Mouse (Mus musculus) layer of hippocampus, adult 18-20 months (tissue): Measurements from ENCODE around the gene Cfdp1. TPM values are rescaled to one million over a fixed set of nuclear protein-coding genes. Genes with fewer than 3 reads are reported as not detected.
A peak's percentile ranks its signal among the peaks of the same experiment; 100 is the strongest.

Experiments
- DNase-seq, 2 experiments: peaks; one replicate each; pipeline ENCODE4 v3.0.0; 2022; ENCODE audit warnings: low spot score in 2 of 2
- total RNA-seq, 2 experiments: library from RNA; stranded (reverse); gene quantifications; 2 replicates each; pipeline ENCODE4 v1.2.3; 2021

The Cfdp1 gene
- total RNA-seq, 2 experiments from 2014 or later = 79.3 to 82.7 TPM

DNA sequence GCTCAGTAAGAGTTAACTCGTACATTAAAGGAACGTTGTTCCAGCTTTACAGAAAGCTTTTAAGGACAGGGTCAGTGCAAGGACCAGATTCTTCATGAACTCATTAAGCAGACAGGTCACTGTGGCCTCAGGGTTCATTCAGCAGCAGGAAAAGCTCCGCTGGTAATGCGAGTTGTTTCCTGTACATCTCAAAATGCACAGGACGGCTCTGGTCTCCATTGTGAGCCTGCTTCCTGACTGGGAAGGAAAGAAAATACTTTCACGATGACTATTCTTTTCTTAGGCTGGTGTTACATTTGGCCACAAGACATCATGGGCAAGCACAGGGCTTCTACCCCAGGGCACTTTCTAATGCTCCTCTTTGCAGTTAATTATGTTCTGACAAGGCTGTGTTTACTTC lies 52.6 kb downstream of the Cfdp1 start:
- no peak for DNase-seq

DNA sequence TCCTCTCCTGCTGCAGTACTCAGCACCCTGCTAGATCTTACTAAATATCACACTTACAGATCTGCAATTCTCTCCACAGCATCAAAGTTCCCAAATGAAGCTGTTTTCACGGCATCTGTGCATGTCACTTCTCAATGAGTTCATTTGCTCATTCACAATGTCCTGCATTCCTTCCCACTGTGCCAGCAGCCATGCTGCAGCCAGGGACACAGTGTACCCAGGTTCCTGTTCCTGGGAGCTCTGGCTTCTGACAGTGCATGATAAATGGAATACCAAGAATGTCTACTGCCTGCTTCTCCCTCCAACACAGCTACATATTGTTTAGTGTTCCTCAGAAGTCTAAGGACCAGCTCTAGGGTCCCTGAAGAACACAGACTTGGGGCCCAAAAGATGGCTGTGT lies 57.6 kb downstream of the Cfdp1 start:
- DNase-seq = peak in 1 of 2 experiments; percentile 45

DNA sequence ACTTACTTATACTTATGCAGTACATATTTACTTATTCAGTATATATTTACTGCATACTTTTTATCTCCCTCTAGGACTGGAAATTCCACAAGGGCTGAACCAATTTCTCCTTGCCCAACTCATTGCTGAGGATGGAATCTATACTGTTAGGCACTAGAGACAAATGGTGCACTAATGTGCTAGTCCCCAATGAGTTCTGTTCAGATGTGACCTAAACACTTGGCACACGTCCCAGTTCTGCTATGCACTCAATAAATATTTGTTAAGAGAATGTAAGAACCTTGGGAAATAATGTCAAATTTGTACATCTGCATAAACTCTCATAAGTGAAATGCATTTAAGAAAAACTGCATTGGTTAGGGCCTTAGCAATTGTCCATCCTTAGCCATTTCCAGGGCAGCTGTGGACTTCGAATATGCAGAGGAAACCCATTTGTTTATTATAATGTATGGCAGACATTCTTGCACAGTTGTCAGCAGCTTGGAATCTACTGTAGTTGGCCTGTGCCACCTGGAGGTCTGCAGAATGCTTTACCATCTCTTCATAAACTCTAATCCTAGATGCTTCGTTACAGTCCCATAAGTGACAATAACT lies 60.7 kb downstream of the Cfdp1 start:
- DNase-seq = no peak

DNA sequence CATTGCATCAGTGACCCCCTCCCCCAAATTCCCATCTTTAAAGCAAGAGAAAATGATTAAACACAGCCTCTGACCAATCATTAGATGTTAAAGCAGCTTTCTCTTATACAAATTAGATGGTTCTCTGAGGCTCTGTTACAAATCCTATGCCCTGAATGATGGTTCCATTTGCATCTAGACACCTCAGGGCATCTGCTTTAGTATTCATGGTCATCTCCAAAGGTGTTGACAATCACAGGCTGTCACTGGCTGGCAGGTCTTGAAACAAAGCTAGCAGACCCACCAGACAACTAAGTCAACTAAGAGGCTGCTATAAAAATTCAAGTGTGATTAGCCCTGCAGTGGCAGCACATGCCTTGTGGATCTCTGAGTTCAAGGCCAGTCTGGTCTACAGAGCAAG lies 64.5 kb downstream of the Cfdp1 start:
- DNase-seq = no peak

DNA sequence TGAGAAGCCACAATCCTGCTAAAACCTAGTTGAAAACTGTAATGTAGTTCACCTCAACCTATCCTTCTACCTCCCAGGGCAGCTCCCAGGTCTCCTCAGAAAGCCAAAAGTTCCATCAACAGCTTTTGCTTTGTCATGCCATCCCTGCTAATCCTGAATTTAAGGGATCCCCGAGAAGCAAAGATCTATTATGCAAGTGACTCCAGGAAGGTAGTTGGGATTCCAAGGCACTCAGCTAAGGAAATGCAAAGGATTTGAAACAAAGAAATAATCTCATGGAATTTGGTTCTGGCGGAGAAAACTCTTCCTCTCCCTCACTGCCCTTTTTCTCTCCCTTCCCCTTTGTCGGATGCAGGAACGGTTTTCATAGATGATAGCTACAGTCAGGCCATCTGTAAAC lies 64.9 kb downstream of the Cfdp1 start:
- DNase-seq = no peak

DNA sequence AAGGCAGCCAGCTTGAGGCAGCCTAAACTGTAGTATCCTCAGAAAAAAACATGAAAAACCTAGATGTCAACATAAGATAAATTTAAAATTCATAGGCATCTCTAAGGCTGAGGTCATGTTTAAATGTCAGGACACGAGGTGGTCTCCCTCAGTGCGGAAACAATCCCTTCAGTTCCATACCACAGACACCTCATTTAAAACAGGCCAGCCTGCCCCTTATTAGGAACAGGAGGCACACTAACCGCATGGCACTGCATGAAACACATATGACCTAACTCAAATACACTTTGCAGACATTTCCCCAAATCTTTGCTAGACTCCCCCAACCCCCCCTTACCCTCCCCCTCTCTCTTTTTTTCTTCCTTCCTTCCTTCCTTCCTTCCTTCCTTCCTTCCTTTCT lies 65.6 kb downstream of the Cfdp1 start:
- no peak for DNase-seq

DNA sequence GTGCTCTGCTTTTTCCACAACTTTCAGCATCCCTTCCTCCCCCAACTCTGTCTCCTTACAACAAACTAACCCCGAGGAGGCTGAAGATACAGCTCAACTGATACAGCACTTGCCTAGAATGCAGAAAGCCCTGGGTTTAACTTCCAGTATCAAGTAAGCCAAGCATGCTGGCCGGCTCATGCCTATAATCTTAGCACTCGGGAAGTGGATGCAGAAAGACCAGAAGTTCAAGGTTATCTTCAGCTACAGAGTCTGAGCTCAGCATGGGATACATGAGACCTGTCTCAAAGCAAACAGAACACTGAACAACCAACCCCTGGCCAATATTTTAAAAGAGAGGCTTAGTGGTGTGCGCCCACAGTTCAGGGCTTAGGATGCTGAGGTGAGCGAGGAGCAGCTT lies 66.0 kb downstream of the Cfdp1 start:
- no peak for DNase-seq

DNA sequence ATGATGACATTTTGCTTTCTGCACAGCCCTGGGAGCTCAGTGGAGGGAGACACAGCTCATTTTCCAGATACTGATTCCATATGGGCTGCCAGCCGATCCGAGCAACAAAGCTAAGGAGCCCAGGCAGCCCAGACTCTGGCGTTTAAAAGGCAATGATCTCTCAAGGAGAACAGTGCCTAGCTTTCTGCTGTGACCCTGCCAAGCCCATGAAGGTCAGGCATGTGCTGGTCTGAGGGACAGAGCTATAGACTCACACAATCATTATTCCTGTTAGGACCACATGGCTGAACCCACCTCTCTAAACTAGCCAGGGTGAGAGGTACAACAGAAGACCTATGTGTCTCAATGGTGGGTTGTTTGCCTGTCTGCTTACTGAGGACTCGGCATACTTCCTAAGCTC lies 66.4 kb downstream of the Cfdp1 start:
- peak; percentile 14 to 45 for DNase-seq

DNA sequence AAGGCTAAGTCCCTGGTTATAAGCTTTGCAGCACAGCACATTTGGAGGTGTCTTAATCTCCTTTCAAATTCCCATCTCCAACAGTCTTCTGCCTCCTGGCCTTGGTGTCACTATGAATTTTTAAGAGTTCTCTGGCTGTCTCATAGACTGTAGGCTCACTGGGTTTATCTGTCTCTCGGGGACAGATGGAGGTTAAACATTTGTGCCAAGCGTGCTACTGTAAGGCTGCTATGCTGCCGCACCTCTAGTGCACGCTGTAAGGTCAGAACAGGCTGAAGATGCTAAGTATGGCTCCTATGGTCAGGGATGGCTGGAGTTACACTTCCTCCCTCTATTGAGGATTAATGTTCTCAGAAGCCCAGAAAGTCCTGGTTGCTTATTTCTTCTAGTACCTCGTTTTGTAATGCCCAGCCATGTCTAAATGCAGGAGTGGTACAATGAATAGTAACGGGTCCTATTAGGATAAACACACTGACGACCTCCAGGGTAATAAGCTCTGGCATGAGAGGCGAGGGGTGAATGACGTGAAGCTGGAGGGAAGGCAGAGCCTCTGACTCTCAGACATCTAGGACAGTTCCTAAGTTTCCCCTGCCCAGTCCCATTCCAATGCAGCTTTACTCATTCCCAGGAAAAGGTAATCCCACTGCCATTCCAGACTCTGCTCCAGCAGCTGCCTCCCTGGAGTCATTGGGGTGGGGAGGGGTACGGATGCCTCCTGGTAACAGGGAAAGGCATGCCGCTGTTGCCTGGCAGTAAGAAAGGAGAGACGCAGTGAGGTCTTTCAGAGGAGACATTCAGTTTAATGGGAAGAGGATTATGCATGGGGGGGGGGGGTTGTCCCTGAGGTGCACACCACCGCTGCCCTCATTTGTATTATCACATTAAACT lies 67.1 kb downstream of the Cfdp1 start:
- no peak for DNase-seq

DNA sequence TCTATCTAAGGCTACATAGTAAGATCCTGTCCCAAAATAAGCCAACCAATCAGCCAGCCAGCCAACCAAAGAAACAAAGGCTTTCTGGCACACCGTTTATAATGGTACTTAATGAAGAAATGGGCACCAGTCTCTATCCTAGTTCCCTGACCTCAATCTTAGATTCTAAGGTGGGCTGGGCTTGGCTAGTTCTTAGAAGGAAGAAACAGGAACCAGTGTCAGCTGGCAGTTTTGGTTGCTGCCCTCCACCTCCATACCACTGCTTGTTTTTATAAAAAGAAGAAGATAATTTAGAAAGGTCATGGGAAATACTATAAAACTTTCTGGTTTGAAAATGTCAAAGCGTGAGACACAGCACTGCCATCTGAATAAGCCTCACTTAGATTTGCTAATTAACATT lies 68.0 kb downstream of the Cfdp1 start:
- no peak for DNase-seq

DNA sequence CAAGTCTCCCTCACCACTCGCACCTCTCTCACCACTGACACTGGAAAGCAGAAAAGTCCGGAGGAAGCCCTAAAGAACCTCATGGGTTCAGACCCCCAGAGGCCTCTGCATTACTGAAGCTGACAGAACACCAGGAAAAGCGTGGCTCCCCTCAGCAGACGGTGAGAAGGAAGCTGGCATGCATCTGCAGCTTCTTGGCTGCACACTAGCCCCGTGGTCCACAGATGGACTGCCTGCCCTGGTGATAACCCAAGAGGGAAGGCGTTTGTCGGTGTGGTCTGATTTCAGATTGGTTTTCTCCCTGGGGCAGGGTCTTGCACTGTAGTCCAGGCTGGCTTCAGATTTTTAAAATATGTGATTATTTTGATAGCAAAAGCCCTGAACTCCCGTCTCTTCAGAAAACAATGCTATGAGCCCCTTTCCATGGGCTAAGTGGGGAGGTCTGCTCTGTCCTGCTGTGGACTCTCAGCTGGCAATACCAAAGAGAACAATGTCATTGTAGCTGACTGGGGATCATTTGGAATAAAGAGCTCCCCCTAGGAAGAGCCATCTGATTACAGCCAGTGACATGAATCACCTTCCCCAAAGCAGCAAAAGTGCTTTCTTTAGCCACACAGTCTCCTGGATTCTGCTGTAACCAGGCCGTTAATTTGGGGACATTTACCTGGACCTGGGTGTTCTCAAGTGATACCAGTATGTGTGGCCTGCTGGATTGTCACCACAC lies 71.3 kb downstream of the Cfdp1 start:
- no peak for DNase-seq

DNA sequence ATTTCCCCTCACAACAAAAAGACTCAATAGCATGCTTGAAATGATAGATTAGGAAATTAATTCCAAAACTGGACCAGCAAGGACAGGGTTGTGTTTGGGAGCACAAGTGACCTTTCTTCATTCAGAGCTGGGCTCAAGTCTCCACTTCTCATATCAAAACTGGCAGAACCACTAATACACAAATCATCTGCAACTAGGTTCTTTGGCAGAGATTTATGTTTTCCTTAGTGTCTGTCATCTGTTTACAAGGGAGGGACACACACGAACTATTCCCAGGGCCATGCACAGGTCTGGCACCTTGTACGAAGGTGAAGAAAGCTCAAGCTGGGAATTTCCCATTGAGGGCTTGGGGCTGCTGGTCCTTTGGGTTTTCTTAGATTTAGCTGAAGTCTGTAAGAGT lies 71.9 kb downstream of the Cfdp1 start:
- no peak for DNase-seq

DNA sequence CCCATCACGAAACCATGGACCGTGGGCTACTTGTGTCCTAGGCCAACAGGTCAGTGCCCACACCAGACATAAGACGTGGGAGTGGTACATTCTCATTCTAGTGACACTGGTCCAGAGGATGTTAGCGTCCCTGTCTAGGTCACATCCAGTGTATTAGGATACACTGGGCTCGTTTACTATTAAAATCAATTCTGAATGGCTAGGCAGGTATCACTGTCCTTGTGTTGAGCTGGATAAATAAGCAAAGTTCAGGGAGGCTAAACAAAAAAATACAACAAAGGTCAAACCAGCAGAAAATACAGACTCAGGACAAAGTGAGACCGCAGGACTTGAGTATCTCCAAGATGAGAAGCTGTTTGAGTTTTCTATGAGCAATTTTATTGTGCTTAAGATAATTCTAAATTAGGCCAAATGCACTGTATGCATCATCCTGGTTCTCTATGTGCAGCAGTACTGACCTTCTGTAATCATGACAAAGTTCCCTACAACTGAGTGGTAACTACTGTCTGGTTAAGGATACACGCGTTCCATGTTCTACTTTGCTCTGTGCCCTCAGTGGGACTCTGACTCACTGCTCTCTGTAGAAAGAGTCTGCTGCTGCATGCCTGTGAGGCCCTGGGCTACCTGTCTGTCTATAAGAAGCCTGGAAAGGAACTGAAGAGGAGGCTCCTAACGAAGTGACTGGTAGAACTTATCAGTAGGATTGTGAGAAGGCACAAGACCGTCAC lies 73.2 kb downstream of the Cfdp1 start:
- no peak for DNase-seq

DNA sequence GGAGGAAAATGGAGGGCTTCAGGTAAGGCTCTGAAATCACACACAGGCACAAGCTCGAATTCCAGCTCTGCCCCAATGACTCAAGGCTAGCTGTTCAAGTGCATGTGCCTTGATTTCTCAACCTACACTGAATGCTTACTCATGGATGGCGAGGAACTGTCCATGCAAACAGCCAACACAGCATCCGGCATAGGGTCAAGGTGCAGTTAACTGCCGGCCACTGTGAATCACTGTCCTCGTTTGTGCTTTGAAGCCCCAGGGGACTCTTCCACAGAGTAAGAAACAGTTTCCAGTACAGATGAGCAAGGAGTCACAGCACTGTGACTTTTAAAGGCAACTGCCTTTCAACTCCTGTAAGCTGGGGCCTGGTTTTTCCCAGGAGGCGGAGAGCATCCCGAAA lies 74.4 kb downstream of the Cfdp1 start:
- DNase-seq = no peak

DNA sequence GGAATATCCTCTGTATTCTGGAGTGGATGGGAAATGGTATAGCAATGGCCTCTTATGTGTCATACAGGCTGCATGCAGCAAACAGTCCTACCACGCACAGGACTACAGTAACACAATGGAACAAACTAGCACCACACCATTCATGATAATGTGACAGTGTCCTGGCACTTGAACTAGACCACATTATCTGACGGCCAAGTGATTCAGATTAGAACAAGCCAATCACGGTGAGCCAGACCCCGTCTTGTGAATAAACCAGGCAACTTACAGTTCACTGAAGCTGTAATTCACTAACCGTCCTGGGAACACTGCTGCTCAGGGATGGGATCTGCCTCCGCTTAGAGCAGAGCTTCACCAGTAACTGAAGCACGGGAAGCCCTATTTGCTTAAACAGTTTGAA lies 75.3 kb downstream of the Cfdp1 start:
- no peak for DNase-seq

DNA sequence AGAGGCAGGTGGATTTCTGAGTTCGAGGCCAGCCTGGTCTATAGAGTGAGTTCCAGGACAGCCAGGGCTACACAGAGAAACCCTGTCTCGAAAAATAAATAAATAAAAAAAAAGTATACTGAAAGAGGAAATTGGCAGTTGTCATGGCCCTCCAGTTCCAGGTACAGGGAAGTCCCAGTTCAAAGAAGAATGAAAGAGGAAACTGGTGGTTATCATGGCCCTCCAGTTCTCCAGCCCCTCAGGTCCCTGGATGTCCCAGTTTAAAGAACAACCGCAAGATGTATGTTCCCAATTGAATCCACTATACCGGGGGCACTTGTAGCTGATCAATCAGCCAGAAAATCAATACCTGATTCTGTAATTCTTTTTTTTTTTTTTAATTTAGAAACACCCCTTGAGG lies 77.6 kb downstream of the Cfdp1 start:
- no peak for DNase-seq

DNA sequence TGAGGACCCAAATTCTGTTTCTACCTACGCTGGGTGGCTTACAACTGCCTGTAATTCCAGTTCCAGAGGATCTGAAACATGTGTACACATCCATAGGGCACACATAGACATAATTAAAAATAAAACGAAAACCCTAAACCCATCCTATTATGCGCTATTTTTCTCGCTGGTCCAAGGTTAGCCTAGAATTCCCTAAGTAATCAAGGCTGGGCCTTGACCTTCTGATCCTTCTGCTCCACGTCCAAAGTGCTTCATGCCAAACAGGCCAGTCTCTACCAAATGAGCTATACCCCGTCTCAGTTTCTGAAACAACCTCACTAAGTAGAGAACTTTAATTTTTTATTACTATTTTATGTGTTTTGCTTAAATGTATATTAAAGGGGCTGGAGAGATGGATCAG lies 78.3 kb downstream of the Cfdp1 start:
- no peak for DNase-seq

DNA sequence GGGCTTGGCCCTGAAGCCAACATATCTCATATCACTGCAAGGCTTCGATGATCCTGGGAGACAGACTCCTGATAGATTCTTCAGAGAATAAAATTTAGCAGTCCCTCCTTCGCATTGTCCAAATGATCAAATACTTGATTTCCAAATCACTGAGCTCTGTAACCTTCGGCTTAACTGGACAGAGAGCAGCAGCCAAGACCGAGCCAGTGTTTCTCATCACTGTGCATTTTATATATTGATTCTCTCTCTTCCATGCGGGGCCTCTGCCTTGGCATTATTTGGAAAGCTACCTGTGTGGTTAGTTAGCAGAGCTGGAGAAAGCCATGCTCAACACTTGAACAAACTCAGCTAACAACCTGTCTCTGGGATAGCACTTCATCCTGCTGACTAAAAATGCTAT lies 80.6 kb downstream of the Cfdp1 start:
- no peak for DNase-seq

DNA sequence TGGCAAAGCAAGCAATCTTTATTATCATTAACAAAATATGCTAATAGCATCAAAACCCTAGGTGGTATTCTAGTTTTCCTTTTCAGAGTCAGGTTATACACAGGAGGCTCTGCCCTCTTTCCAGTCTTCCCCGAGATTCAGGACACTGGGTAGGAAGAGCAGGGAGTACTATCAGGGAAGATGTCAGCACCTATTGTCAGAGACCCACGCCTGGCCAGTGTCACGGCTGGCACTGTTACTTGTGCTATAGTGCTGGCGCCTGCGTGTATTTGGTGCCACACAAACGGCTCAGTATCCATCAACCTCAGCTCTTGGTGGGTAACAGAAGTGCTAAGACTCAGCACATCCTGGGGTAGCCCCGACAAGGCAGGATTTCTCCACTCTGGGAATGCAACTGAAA lies 81.0 kb downstream of the Cfdp1 start:
- no peak for DNase-seq

DNA sequence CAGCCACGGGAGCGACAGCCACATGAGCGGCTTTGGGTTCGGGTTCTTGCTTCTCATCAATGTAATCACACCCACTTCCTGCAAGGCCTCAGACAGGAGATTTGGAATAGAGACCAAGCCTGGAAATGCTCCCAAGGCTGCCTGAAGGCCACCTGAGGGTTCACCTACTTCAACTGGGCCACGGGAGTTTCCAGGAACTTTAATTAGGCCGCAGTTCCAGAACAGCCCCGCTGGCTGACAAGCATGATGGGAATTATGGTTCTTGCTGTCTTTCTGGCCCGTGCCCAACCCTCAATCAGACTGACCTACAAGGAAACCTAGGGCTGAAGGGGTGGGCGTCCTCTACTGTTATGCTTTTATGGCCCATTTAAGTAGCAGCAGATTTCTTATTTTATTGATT lies 82.0 kb downstream of the Cfdp1 start:
- no peak for DNase-seq

DNA sequence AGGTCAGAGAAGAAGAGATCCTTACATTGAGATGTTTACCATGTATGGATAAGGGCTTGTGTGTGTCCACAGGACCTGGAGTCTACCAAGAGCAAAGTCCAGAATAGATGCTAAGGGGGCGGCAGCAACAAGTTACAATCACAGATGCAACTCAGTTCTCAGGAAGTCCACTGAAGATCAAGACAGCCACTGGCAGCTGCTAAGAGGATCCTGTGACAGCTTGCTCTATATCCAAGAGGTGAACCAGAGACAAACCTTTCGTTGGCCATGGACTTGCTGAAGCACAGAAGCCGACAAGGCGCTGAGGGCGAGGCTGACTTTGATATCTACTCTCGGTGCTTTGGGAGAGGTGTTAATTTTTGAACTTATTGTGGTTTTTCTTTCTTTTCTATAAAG lies 82.5 kb downstream of the Cfdp1 start:
- no peak for DNase-seq
